Mouse (Mus musculus) CH12.LX (cell line): Measurements from ENCODE around the gene Nwd2. TPM values are rescaled to one million over a fixed set of nuclear protein-coding genes. Genes with fewer than 3 reads are reported as not detected.

Experiments
- DNase-seq: peaks from one replicate; pipeline ENCODE4 v3.0.0-alpha.2; 2013; ENCODE audit errors: extremely low read depth
- H3K27ac ChIP-seq: 2 replicates; pipeline ENCODE4 v1.5.1; 2012; ENCODE audit warnings: low read depth, mild to moderate bottlenecking, control low read depth, moderate library complexity; ENCODE audit not compliant: insufficient read depth
- H3K27me3 ChIP-seq: replicated peaks from 2 replicates; pipeline ENCODE3; 2012; ENCODE audit warnings: inconsistent platforms
- H3K36me3 ChIP-seq, 2 experiments: replicated peaks in 1 of 2; 2 replicates each; pipeline versions ENCODE3 to v1.6.1; 2012; ENCODE audit warnings: inconsistent platforms in 1 of 2, low read length in 1 of 2, mild to moderate bottlenecking in 1 of 2, mixed read lengths in 1 of 2, moderate library complexity in 1 of 2; ENCODE audit not compliant: control insufficient read depth in 1 of 2, insufficient read depth in 1 of 2
- H3K4me1 ChIP-seq, 2 experiments: 2 replicates each; pipeline ENCODE4 v1.6.1; 2012; ENCODE audit warnings: inconsistent platforms in 1 of 2, moderate library complexity in 1 of 2; ENCODE audit not compliant: insufficient read depth in 2 of 2, control insufficient read depth in 1 of 2
- H3K4me2 ChIP-seq: 2 replicates; pipeline ENCODE4 v1.6.1; 2012; ENCODE audit warnings: low read depth, mild to moderate bottlenecking, control low read depth; ENCODE audit not compliant: poor library complexity, insufficient read depth, severe bottlenecking
- H3K4me3 ChIP-seq, 3 experiments: fragments of 150-350 bp in 1 of 3; sonication (generic) in 1 of 3; replicated peaks in 1 of 3; 2 replicates each; pipeline versions ENCODE3 to v1.5.1; 2011 to 2012; ENCODE audit warnings: low read depth in 2 of 3, low read length in 2 of 3, mild to moderate bottlenecking in 2 of 3, moderate library complexity in 2 of 3, control low read depth in 1 of 3, improper control_type of control experiment in 1 of 3, inconsistent platforms in 1 of 3, mixed read lengths in 1 of 3; ENCODE audit not compliant: poor library complexity in 1 of 3
- H3K79me2 ChIP-seq: replicated peaks from 2 replicates; pipeline ENCODE4 v1.6.1; 2012; ENCODE audit warnings: mild to moderate bottlenecking, moderate library complexity; ENCODE audit not compliant: control insufficient read depth, poor library complexity, insufficient read depth, severe bottlenecking; ENCODE audit errors: extremely low read depth
- H3K9ac ChIP-seq: 2 replicates; pipeline ENCODE4 v1.6.1; 2012; ENCODE audit warnings: low read depth, mild to moderate bottlenecking, control low read depth, moderate library complexity; ENCODE audit not compliant: insufficient read depth
- H3K9me3 ChIP-seq: replicated peaks from 2 replicates; pipeline ENCODE3; 2012; ENCODE audit warnings: low read length, inconsistent platforms, mixed read lengths
- CTCF ChIP-seq, 2 experiments: IDR thresholded peaks in 1 of 2; conservative IDR thresholded peaks in 1 of 2; 2 replicates each; pipeline ENCODE4 v1.5.1; 2011 to 2012; ENCODE audit warnings: low read depth in 2 of 2, low read length in 2 of 2, improper control_type of control experiment in 1 of 2, inconsistent platforms in 1 of 2, mild to moderate bottlenecking in 1 of 2, moderate library complexity in 1 of 2
- E2F4 ChIP-seq: IDR thresholded peaks from 2 replicates; pipeline ENCODE4 v1.6.1; 2011; ENCODE audit warnings: low read depth, low read length, improper control_type of control experiment; ENCODE audit not compliant: insufficient replicate concordance
- ETS1 ChIP-seq: conservative IDR thresholded peaks from 2 replicates; pipeline ENCODE4 v1.6.1; 2012; ENCODE audit warnings: low read depth, mild to moderate bottlenecking, inconsistent platforms, low read length, improper control_type of control experiment, moderate library complexity
- HCFC1 ChIP-seq: IDR thresholded peaks from 2 replicates; pipeline ENCODE4 v1.6.1; 2012; ENCODE audit warnings: low read depth, mild to moderate bottlenecking, inconsistent platforms, low read length, improper control_type of control experiment
- JUND ChIP-seq: conservative IDR thresholded peaks from 2 replicates; pipeline ENCODE4 v1.6.1; 2011; ENCODE audit warnings: low read depth, low read length, improper control_type of control experiment
- MAX ChIP-seq: IDR thresholded peaks from 2 replicates; pipeline ENCODE4 v1.6.1; 2011; ENCODE audit warnings: low read length, improper control_type of control experiment
- MXI1 ChIP-seq: IDR thresholded peaks from 2 replicates; pipeline ENCODE4 v1.6.1; 2011; ENCODE audit warnings: mild to moderate bottlenecking, low read depth, low read length, improper control_type of control experiment
- NELFE ChIP-seq: IDR thresholded peaks from 2 replicates; pipeline ENCODE4 v1.6.1; 2011; ENCODE audit warnings: low read depth, low read length, improper control_type of control experiment
- NRF1 ChIP-seq: IDR thresholded peaks from 2 replicates; pipeline ENCODE4 v1.6.1; 2014; ENCODE audit warnings: low read depth, mild to moderate bottlenecking, inconsistent platforms, low read length, improper control_type of control experiment, moderate library complexity
- SIN3A ChIP-seq: IDR thresholded peaks from 2 replicates; pipeline ENCODE4 v1.6.1; 2012; ENCODE audit warnings: low read length, improper control_type of control experiment, inconsistent platforms
- TBP ChIP-seq: conservative IDR thresholded peaks from 2 replicates; pipeline ENCODE4 v1.6.1; 2011; ENCODE audit warnings: low read depth, low read length, improper control_type of control experiment
- ZKSCAN1 ChIP-seq: IDR thresholded peaks from 2 replicates; pipeline ENCODE4 v1.6.1; 2012; ENCODE audit warnings: low read depth, inconsistent platforms, low read length, improper control_type of control experiment, borderline replicate concordance
- dilution Hi-C: fragments of 300-500 bp; cut with MboI; formaldehyde crosslinking; loops from 2 replicates; pipeline ENCODE4 v1.14.3; 2020; ENCODE audit warnings: low sequenced_read_pairs; ENCODE audit not compliant: extremely low pct_unique_long_range_greater_than_20kb, extremely low pct_ligation_motif_present
- in situ Hi-C: fragments of 300-500 bp; cut with MboI; formaldehyde crosslinking; loops from 3 replicates; pipeline ENCODE4 v1.14.3; 2019; ENCODE audit warnings: low sequenced_read_pairs, low pct_ligation_motif_present, low pct_unique_long_range_greater_than_20kb, mixed read lengths
- polyA plus RNA-seq: library from polyadenylated mRNA; unstranded; fragments of >175 nt; gene quantifications from 2 replicates; pipeline ENCODE4 v1.2.1, GENCODE M21; 2012; ENCODE audit warnings: low read depth; ENCODE audit not compliant: insufficient read length
- total RNA-seq, 2 experiments: library from RNA; depleted of rRNA; stranded (reverse); fragments of 300-350 nt in 1 of 2; fragments of >200 nt in 1 of 2; gene quantifications; 2 replicates each; pipeline ENCODE4 v1.2.3; 2012 to 2014

Gene Nwd2
- total and polyA plus RNA-seq, 3 experiments, result not detected

- dilution Hi-C loops (no loop called here), in situ Hi-C loops (no loop called here)
- H3K27ac ChIP-seq, result no peak overlapping the region
- no peaks in the 10 kb centered on the region for H3K9me3 ChIP-seq
- no peaks in the 10 kb centered on the region for H3K27me3 ChIP-seq
- H3K9ac ChIP-seq, result no peak overlapping the region
- peak; percentile 12 for DNase-seq
- TF ChIP-seq CTCF (conservative IDR thresholded peaks at IDR 0.05 in 1 of 2, IDR thresholded peaks at IDR 0.05 in 1 of 2; ENCODE audit: low read depth in 2 of 2, low read length in 2 of 2) (peak; percentile 11 to 39; a peak in 2 of 4 replicates), NRF1 (no peak)
- no peak overlapping the region for H3K4me2 ChIP-seq
- no peaks in the 10 kb centered on the region; a peak in 1 of 4 replicates for H3K4me1 ChIP-seq
- no peaks in the 10 kb centered on the region for H3K36me3 ChIP-seq
- no peak overlapping the region for H3K4me3 ChIP-seq
- no peaks in the 10 kb centered on the region for H3K79me2 ChIP-seq
Measured at GRCm38 (mm10) chr5:63821176-63821575, 172.3 kb downstream of the Nwd2 start.

DNA sequence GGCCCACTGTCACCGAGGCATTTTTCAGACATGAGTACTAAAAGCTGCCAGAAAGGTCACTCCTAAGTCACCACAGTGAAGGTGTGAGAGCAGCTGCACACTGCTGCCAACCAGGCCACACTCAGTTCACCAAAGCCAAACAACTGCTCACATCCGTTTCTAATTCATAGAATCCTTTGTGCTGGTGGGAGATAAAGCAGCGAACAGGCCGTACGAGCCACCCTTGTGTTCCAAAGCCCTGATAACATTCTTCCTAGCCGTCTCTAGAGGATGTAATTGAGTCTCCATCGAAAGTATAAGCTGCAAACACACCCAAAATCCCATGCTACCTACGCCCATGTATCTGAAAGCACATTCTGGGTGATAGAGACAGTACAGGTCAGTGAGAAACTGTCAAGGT, 173.0 kb downstream of the Nwd2 start:
- H3K36me3 ChIP-seq, result no peaks in the 10 kb centered on the region
- in situ Hi-C loops, result no loop called here
- dilution Hi-C loops, result no loop called here
- TF ChIP-seq HCFC1, result no peak
- H3K9me3 ChIP-seq, result no peaks in the 10 kb centered on the region
- H3K4me2 ChIP-seq, result no peak overlapping the region
- H3K4me3 ChIP-seq, result no peak overlapping the region
- H3K9ac ChIP-seq, result no peak overlapping the region
- H3K27me3 ChIP-seq, result no peaks in the 10 kb centered on the region
- peaks cover 0 to 7% of the 10 kb centered on the region in 2 experiments; a peak in 2 of 4 replicates for H3K4me1 ChIP-seq
- H3K27ac ChIP-seq, result no peak overlapping the region
- H3K79me2 ChIP-seq, result no peaks in the 10 kb centered on the region
- DNase-seq, result no peak

DNA sequence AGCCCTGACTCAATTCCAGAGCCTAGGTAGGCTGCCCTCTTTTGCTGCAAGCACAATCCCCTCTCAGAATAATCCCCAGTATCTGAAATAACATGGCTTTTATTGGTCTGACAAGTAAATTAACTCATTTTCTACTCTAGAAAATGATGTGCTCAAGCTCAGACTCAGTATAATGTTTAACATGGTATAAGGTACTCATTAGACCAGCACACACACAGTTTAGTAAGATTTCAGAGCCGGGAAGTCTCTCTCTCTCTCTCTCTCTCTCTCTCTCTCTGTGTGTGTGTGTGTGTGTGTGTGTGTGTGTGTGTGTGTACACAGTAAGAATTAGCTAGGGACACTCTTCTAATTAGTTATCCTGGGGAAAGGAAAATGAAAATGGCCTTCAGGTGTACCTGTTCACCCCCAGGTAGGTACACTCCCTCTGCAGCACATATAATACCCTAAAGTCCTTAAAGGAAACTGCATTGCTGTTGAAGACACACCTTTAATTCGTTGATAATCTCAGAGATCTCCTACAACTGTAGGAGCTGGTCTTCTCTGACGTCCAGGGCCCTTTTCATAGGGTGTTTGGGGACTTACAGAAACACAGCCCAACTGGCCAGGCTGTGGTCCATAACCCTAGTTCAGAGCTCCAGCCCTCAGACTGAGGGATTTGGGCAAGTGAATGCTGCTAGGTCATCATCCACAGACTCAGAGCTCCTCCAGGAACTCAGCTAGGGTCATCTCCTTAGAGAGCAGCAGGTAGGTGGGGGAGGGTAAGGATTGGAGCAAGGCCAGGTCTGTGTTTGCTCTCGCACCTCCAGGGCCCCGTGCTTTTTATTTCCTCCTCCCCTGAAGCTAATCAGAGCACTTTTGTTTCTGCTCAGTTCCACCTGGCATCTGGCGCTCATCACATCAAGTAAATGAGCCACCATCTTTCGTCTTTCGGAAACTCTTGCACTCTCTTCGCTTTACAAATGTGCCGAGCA, 174.7 kb downstream of the Nwd2 start:
- in situ Hi-C loops, result no loop called here
- Histone ChIP-seq H3K4me1 (peaks cover 5 to 24% of the 10 kb centered on the region in 2 experiments), H3K27ac (no peak overlapping the region), H3K9ac (no peak overlapping the region), H3K36me3 (no peaks in the 10 kb centered on the region), H3K4me3 (no peak overlapping the region), H3K4me2 (no peak overlapping the region), H3K27me3 (no peaks in the 10 kb centered on the region), H3K9me3 (no peaks in the 10 kb centered on the region), H3K79me2 (no peaks in the 10 kb centered on the region)
- TF ChIP-seq JUND (no peak), CTCF (conservative IDR thresholded peaks at IDR 0.05 in 1 of 2, IDR thresholded peaks at IDR 0.05 in 1 of 2; ENCODE audit: low read depth in 2 of 2, low read length in 2 of 2) (no peak), NELFE (no peak), TBP (no peak), MXI1 (no peak), SIN3A (no peak), ETS1 (no peak), ZKSCAN1 (no peak), MAX (no peak), E2F4 (no peak)
- dilution Hi-C loops, result no loop called here
- no peak for DNase-seq
